Mouse (Mus musculus) heart, postnatal 14 days (tissue): ENCODE data around the gene Smad6. TPM values are rescaled to one million over a fixed set of nuclear protein-coding genes. Genes with fewer than 3 reads are reported as not detected.
A peak's percentile ranks its signal among the peaks of the same experiment; 100 is the strongest.

ENCODE experiments used
- DNase-seq, 2 experiments: peaks; one replicate each; pipeline ENCODE4 v3.0.0; 2021 to 2022
- intact Hi-C: fragments of 180-260 bp; cut with DNase I; formaldehyde crosslinking; loops from one replicate; pipeline ENCODE4 v1.15.1; 2025
- total RNA-seq, 2 experiments: library from RNA; stranded (reverse); gene quantifications; 2 replicates each; pipeline ENCODE4 v1.2.3; 2021

The Smad6 gene
- total RNA-seq, 2 experiments from 2014 or later: 13.6 to 15.5 TPM

GRCm38 (mm10) chr9:63992761-63993160 is 29.1 kb downstream of the Smad6 start:
- no peak for DNase-seq
- intact Hi-C loops: no loop called here

GRCm38 (mm10) chr9:63991193-63991592 is 30.7 kb downstream of the Smad6 start:
- intact Hi-C loops: no loop called here
- no peak for DNase-seq

- intact Hi-C loops: no loop called here
- no peak for DNase-seq
Observed at GRCm38 (mm10) chr9:63989641-63990040, 32.2 kb downstream of the Smad6 start.

- intact Hi-C loops: no loop called here
- no peak for DNase-seq
Observed at GRCm38 (mm10) chr9:63989214-63989613, 32.6 kb downstream of the Smad6 start.

GRCm38 (mm10) chr9:63985125-63985524 is 36.7 kb downstream of the Smad6 start:
- no peak for DNase-seq
- intact Hi-C loops: no loop called here

- intact Hi-C loops: no loop called here
- no peak for DNase-seq
Observed at GRCm38 (mm10) chr9:63982937-63983632, 38.8 kb downstream of the Smad6 start.

GRCm38 (mm10) chr9:63981912-63982311 is 39.9 kb downstream of the Smad6 start:
- intact Hi-C loops: no loop called here
- DNase-seq: peak; percentile 31 to 57

- intact Hi-C loops: no loop called here
- no peak for DNase-seq
Observed at GRCm38 (mm10) chr9:63981371-63981770, 40.5 kb downstream of the Smad6 start.

GRCm38 (mm10) chr9:63980179-63981086 is 41.4 kb downstream of the Smad6 start:
- intact Hi-C loops: no loop called here
- no peak for DNase-seq

GRCm38 (mm10) chr9:63979275-63979674 is 42.6 kb downstream of the Smad6 start:
- DNase-seq: no peak
- intact Hi-C loops: no loop called here

GRCm38 (mm10) chr9:63978682-63979081 is 43.2 kb downstream of the Smad6 start:
- no peak for DNase-seq
- intact Hi-C loops: no loop called here

- intact Hi-C loops: no loop called here
- no peak for DNase-seq
Observed at GRCm38 (mm10) chr9:63975996-63976395, 45.9 kb downstream of the Smad6 start.

- no peak for DNase-seq
- intact Hi-C loops: loop anchor here (5.0 kb wide), 1 partner anchor 48 kb away; the partner anchor contains the start of gene Smad6
Observed at GRCm38 (mm10) chr9:63974258-63975023, 47.4 kb downstream of the Smad6 start.

- DNase-seq: no peak
- intact Hi-C loops: loop anchor here (5.0 kb wide), 1 partner anchor 49 kb away; the partner anchor contains the start of gene Smad6
Observed at GRCm38 (mm10) chr9:63973662-63974190, 48.1 kb downstream of the Smad6 start.

- no peak for DNase-seq
- intact Hi-C loops: loop anchor here (5.0 kb wide), 1 partner anchor 50 kb away; the partner anchor contains the start of gene Smad6
Observed at GRCm38 (mm10) chr9:63972576-63973290, 49.1 kb downstream of the Smad6 start.

GRCm38 (mm10) chr9:63971557-63971956 is 50.3 kb downstream of the Smad6 start:
- no peak for DNase-seq
- intact Hi-C loops: loop anchor here (5.0 kb wide), 1 partner anchor 51 kb away; the partner anchor contains the start of gene Smad6

- intact Hi-C loops: loop anchor here (5.0 kb wide), 1 partner anchor 51 kb away; the partner anchor contains the start of gene Smad6
Observed at GRCm38 (mm10) chr9:63970836-63971235, 51.0 kb downstream of the Smad6 start.

GRCm38 (mm10) chr9:63970388-63970787 is 51.5 kb downstream of the Smad6 start:
- intact Hi-C loops: loop anchor here (5.0 kb wide), 1 partner anchor 52 kb away; the partner anchor contains the start of gene Smad6
- DNase-seq: peak; percentile 51 to 57

More at GRCm38 (mm10) chr9:63970836-63971235, 51.0 kb downstream of the Smad6 start:
- no peak for DNase-seq

- intact Hi-C loops: no loop called here
- no peak for DNase-seq
Observed at GRCm38 (mm10) chr9:63969467-63969866, 52.4 kb downstream of the Smad6 start.
